In the genomic region with DNA sequence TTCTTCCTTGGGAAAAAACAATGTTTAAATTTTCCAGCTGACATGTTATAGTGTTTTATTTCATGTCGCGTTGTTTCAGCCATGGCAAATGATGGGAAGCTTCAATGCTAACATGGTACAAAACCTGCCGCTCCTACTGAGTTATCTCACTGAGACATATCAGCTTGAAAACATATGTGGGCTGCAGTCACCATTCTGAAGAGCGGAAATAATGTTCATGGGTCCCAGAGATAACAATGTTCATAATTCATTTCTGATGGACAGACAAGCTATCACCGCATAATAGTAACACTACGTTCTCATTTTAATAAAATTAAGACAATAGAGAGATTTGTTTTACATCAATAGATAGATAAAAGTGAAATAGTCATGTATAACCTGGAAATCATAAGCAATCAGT, we compare ENCODE assay signal across 35 mouse cellular contexts.
"Had no signal": no experiment of that assay in that cellular context is flagged by ENCODE, and none has a peak within 500 bp of the region (broad histone marks: within the 10 kb centered on the region; RNA-seq: fewer than 3 reads in every experiment).

No protein-coding gene starts in this region.

- H3K4me1 ChIP-seq: heart, embryonic 10.5 days; heart, embryonic 12.5 days; heart, embryonic 13.5 days; heart, embryonic 15.5 days; hindbrain, embryonic 10.5 days; hindbrain, embryonic 12.5 days; hindbrain, embryonic 13.5 days; hindbrain, embryonic 15.5 days; intestine, embryonic 15.5 days; kidney, embryonic 15.5 days had no signal

- H3K27me3 ChIP-seq: heart, embryonic 12.5 days; heart, embryonic 13.5 days; heart, embryonic 15.5 days; hindbrain, embryonic 12.5 days; hindbrain, embryonic 13.5 days; hindbrain, embryonic 15.5 days; intestine, embryonic 15.5 days; kidney, embryonic 15.5 days had no signal

- H3K9me3 ChIP-seq: heart, embryonic 10.5 days; heart, embryonic 12.5 days; heart, embryonic 13.5 days; heart, embryonic 15.5 days; hindbrain, embryonic 10.5 days; hindbrain, embryonic 12.5 days; hindbrain, embryonic 13.5 days; hindbrain, embryonic 15.5 days; intestine, embryonic 15.5 days; kidney, embryonic 15.5 days had no signal

- H3K4me2 ChIP-seq: heart, embryonic 11.5 days; heart, embryonic 12.5 days; heart, embryonic 13.5 days; heart, embryonic 15.5 days; hindbrain, embryonic 12.5 days; hindbrain, embryonic 13.5 days; hindbrain, embryonic 14.5 days; hindbrain, embryonic 15.5 days; intestine, embryonic 15.5 days; kidney, embryonic 15.5 days had no signal

- H3K36me3 ChIP-seq: heart, embryonic 10.5 days; heart, embryonic 12.5 days; heart, embryonic 13.5 days; heart, embryonic 15.5 days; hindbrain, embryonic 10.5 days; hindbrain, embryonic 12.5 days; hindbrain, embryonic 13.5 days; hindbrain, embryonic 15.5 days; intestine, embryonic 15.5 days; kidney, embryonic 15.5 days had no signal

- H3K4me3 ChIP-seq: heart, embryonic 10.5 days; heart, embryonic 12.5 days; heart, embryonic 13.5 days; heart, embryonic 15.5 days; hindbrain, embryonic 10.5 days; hindbrain, embryonic 12.5 days; hindbrain, embryonic 13.5 days; hindbrain, embryonic 15.5 days; intestine, embryonic 15.5 days; kidney, embryonic 15.5 days; left cerebral cortex, adult 2 months had no signal

- H3K9ac ChIP-seq: heart, embryonic 12.5 days; heart, embryonic 13.5 days; heart, embryonic 15.5 days; hindbrain, embryonic 12.5 days; hindbrain, embryonic 13.5 days; hindbrain, embryonic 14.5 days; hindbrain, embryonic 15.5 days; intestine, embryonic 15.5 days; kidney, embryonic 15.5 days had no signal

- ATAC-seq: hindbrain, embryonic 16.5 days; hindbrain, postnatal 0 days; inflammation-experienced regulatory T-cells, adult 6 months; intestine, embryonic 15.5 days; intestine, embryonic 16.5 days; intestine, postnatal 0 days had no signal

- H3K27ac ChIP-seq: heart, embryonic 10.5 days; heart, embryonic 13.5 days; heart, embryonic 15.5 days; hindbrain, embryonic 10.5 days; hindbrain, embryonic 12.5 days; hindbrain, embryonic 13.5 days; hindbrain, embryonic 14.5 days; hindbrain, embryonic 15.5 days; hindbrain, postnatal 0 days; intestine, embryonic 15.5 days; kidney, embryonic 15.5 days; kidney, postnatal 0 days had no signal

- DNase-seq: heart, postnatal 10 days; heart, postnatal 14 days; heart, postnatal 36 days; heart, postnatal 4 days; kidney, adult 11 months; kidney, adult 18-20 months; kidney, adult 2 months; kidney, adult 8-10 months; kidney, adult 9 months; kidney, postnatal 10 days; kidney, postnatal 14 days; kidney, postnatal 25 days; kidney, postnatal 36 days; kidney, postnatal 4 days; layer of hippocampus, adult 9-11 months; layer of hippocampus, postnatal 36 days had no signal
